Mouse (Mus musculus): ENCODE measurements around the gene Fam160b1.
A peak's percentile ranks its signal among the peaks of the same experiment; 100 is the strongest.

Gene Fam160b1

GRCm38 (mm10) chr19:57367849-57368387 lies 7.4 kb downstream of the Fam160b1 start:
- DNase-seq, result no peak

GRCm38 (mm10) chr19:57373276-57373811 lies 12.9 kb downstream of the Fam160b1 start:
- DNase-seq, result no peak

GRCm38 (mm10) chr19:57375161-57375560 lies 14.7 kb downstream of the Fam160b1 start:
- DNase-seq, result no peak

- DNase-seq, result no peak
Measured at GRCm38 (mm10) chr19:57375746-57376145, 15.3 kb downstream of the Fam160b1 start.

GRCm38 (mm10) chr19:57377043-57377703 lies 16.7 kb downstream of the Fam160b1 start:
- DNase-seq, result no peak

- DNase-seq, result no peak
Measured at GRCm38 (mm10) chr19:57386176-57386693, 25.8 kb downstream of the Fam160b1 start.

- no peak for DNase-seq
Measured at GRCm38 (mm10) chr19:57391545-57391944, 31.1 kb downstream of the Fam160b1 start.

GRCm38 (mm10) chr19:57393357-57393957 lies 33.0 kb downstream of the Fam160b1 start:
- no peak for DNase-seq

GRCm38 (mm10) chr19:57396609-57397008 lies 36.1 kb downstream of the Fam160b1 start:
- no peak for DNase-seq

GRCm38 (mm10) chr19:57402364-57402763 lies 41.9 kb downstream of the Fam160b1 start:
- DNase-seq, result no peak

- peak; percentile 71 for DNase-seq
Measured at GRCm38 (mm10) chr19:57403700-57404501, 43.4 kb downstream of the Fam160b1 start.

GRCm38 (mm10) chr19:57404502-57404848 lies 44.0 kb downstream of the Fam160b1 start:
- peak; percentile 19 for DNase-seq

GRCm38 (mm10) chr19:57407947-57408346 lies 47.5 kb downstream of the Fam160b1 start:
- DNase-seq, result no peak

- DNase-seq, result peak; percentile 80
Measured at GRCm38 (mm10) chr19:57411375-57412196, 51.1 kb downstream of the Fam160b1 start.

GRCm38 (mm10) chr19:57413170-57413569 lies 52.7 kb downstream of the Fam160b1 start:
- no peak for DNase-seq

GRCm38 (mm10) chr19:57413918-57414317 lies 53.4 kb downstream of the Fam160b1 start:
- DNase-seq, result no peak

GRCm38 (mm10) chr19:57415031-57415807 lies 54.7 kb downstream of the Fam160b1 start:
- DNase-seq, result no peak

- DNase-seq, result no peak
Measured at GRCm38 (mm10) chr19:57417800-57418580, 57.5 kb downstream of the Fam160b1 start.

- no peak for DNase-seq
Measured at GRCm38 (mm10) chr19:57423402-57423801, 62.9 kb downstream of the Fam160b1 start.

GRCm38 (mm10) chr19:57425296-57425695 lies 64.8 kb downstream of the Fam160b1 start:
- DNase-seq, result no peak

- no peak for DNase-seq
Measured at GRCm38 (mm10) chr19:57426841-57427240, 66.4 kb downstream of the Fam160b1 start.
